Mouse (Mus musculus) intestine, embryonic 14.5 days (tissue): Measurements from ENCODE around the gene Spout1. TPM values are rescaled to one million over a fixed set of nuclear protein-coding genes. Genes with fewer than 3 reads are reported as not detected.
"Not testable (repeated sequence)": the region's sequence is repeated elsewhere in the genome, so short reads cannot be mapped to it uniquely, and the experiment has no call there.

Experiments
- ATAC-seq: fragments of 200-750 bp; cut with Nextera tagmentation; replicated peaks from 2 replicates; pipeline ENCODE4 v1.8.0; 2017; ENCODE audit warnings: low read depth, moderate number of reproducible peaks, moderate TSS enrichment, moderate library complexity; ENCODE audit not compliant: low FRiP score, low TSS enrichment
- DNase-seq: peaks from one replicate; pipeline ENCODE4 v3.0.0-alpha.2; 2018; ENCODE audit warnings: low spot score
- H3K27ac ChIP-seq: fragments of 300-500 bp; sonication (generic); 2 replicates; pipeline ENCODE4 v1.5.1; 2014; ENCODE audit warnings: low read depth, mild to moderate bottlenecking, control low read depth
- H3K27me3 ChIP-seq: fragments of 300-500 bp; sonication (generic); replicated peaks from 2 replicates; pipeline ENCODE4 v1.6.1; 2014; ENCODE audit warnings: low read length, control low read depth; ENCODE audit not compliant: control insufficient read depth, insufficient read depth
- H3K36me3 ChIP-seq: fragments of 300-500 bp; sonication (generic); 2 replicates; pipeline ENCODE4 v1.6.1; 2014; ENCODE audit warnings: low read length, control low read depth; ENCODE audit not compliant: control insufficient read depth, insufficient read depth
- H3K4me1 ChIP-seq: fragments of 300-500 bp; sonication (generic); replicated peaks from 2 replicates; pipeline ENCODE4 v1.6.1; 2014; ENCODE audit warnings: low read length, control low read depth, mixed read lengths; ENCODE audit not compliant: control insufficient read depth, insufficient read depth
- H3K4me2 ChIP-seq: fragments of 300-500 bp; sonication (generic); 2 replicates; pipeline ENCODE4 v1.6.1; 2014; ENCODE audit warnings: low read length
- H3K4me3 ChIP-seq: fragments of 300-500 bp; sonication (generic); 2 replicates; pipeline ENCODE4 v1.5.1; 2014; ENCODE audit warnings: low read depth, low read length, control low read depth, mixed read lengths
- H3K9ac ChIP-seq: fragments of 300-500 bp; sonication (generic); 2 replicates; pipeline ENCODE4 v1.6.1; 2014; ENCODE audit warnings: mild to moderate bottlenecking, low read length
- H3K9me3 ChIP-seq: fragments of 300-500 bp; sonication (generic); 2 replicates; pipeline ENCODE4 v1.6.1; 2016; ENCODE audit warnings: low read length, control low read depth; ENCODE audit not compliant: control insufficient read depth
- WGBS: fragments of 180-500 bp; shearing (Covaris S2); extraction: QIAGEN DNeasy Blood & Tissue Kit; methylation state at CpG from one replicate; pipeline ENCODE4 v1.1.7; 2014; 5-methylcytosine and 5-hydroxymethylcytosine counted together
- polyA plus RNA-seq: library from polyadenylated mRNA; unstranded; fragments of >200 nt; fragmentation: Nextera tagmentation; extraction: Ambion mirVana; gene quantifications from 2 replicates; pipeline ENCODE4 v1.2.1, GENCODE M21; 2014

Spout1 gene
- polyA plus RNA-seq, 1 experiment from 2014 or later = 71.1 TPM

DNA sequence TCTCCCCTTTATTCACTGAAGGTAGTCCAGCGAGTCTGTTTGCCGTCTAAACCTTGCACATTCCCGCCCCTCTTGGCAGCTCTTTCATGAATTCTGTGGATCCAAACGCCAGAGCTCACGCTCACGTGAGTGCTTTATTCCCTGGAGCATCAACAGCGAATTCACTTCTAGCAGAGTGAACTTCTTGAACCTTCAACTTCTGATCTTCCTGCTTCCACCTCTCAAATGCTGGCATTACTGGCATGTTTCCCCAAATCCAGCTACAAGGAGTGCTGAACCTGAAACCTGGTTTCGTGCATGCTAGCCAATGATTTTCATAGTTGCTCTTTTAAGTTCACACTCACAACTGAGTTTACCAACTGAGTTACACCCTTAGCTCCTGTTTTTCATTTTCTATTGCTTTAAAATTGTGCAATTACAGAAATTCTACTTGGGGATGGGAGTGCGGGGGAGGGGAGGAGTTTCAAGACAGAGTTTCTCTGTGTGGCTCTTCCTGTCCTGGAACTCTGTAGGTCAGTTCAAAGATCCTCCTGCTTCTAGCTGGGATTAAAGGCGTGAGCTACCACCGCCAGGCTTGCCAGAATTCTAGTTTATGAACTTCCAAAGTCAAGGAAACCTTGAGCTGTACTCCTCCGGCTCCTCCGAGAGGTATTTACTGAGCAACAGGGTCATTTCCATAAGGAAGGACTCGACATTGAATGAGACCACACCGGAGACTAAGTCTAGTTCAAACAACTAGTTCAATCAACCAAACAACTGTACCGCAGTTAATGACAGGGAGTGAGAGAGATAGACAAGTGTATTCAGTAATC, 45.3 kb downstream of the Spout1 start:
- ATAC-seq = peak; percentile 12; the same call in 1 of the 2 replicates
- peak overlapping the region; percentile 74 for H3K9ac ChIP-seq
- peaks cover 20% of the 10 kb centered on the region for H3K36me3 ChIP-seq
- peak overlapping the region; percentile 92 for H3K4me3 ChIP-seq
- no peaks in the 10 kb centered on the region for H3K9me3 ChIP-seq
- peak overlapping the region; percentile 81 for H3K27ac ChIP-seq
- peak overlapping the region; percentile 95 for H3K4me2 ChIP-seq
- no peaks in the 10 kb centered on the region for H3K27me3 ChIP-seq
- peak; percentile 56 for DNase-seq
- peaks cover 17% of the 10 kb centered on the region for H3K4me1 ChIP-seq
- 16% methylated on average over 16 of the region's 16 CpGs for WGBS

GRCm38 (mm10) chr2:30131240-30131639, 47.0 kb downstream of the Spout1 start:
- peaks cover 17% of the 10 kb centered on the region for H3K4me1 ChIP-seq
- not testable (repeated sequence) for H3K27me3 ChIP-seq, H3K27ac ChIP-seq, H3K4me3 ChIP-seq, H3K9ac ChIP-seq, H3K4me2 ChIP-seq, DNase-seq, H3K9me3 ChIP-seq, H3K36me3 ChIP-seq, ATAC-seq
- 70% methylated on average over 5 of the region's 5 CpGs for WGBS

DNA sequence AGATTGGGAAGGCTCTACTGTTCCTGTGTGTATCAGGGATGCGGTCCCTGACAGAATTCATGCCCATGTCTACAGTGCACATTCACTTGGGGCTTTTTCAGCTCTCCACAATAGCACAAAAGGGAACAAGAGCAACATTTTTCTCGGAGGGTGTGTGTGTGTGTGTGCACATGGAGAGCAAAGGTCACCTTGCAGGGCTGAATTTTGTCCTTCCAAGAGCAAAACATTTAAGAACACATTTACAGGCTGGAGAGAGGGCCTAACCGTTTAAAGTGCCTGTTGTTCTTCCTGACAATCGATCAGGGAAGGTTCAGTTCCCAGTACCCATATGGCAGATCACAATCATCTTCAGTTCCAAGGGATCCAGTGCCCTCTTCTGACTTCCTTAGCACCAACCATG, 48.1 kb downstream of the Spout1 start:
- Histone ChIP-seq H3K9ac (no peak overlapping the region), H3K27ac (no peak overlapping the region), H3K9me3 (no peaks in the 10 kb centered on the region), H3K4me2 (no peak overlapping the region), H3K27me3 (no peaks in the 10 kb centered on the region), H3K4me1 (peaks cover 15% of the 10 kb centered on the region), H3K4me3 (no peak overlapping the region), H3K36me3 (no peaks in the 10 kb centered on the region)
- ATAC-seq = no peak
- WGBS = 78% methylated on average over 4 of the region's 4 CpGs
- DNase-seq = no peak

DNA sequence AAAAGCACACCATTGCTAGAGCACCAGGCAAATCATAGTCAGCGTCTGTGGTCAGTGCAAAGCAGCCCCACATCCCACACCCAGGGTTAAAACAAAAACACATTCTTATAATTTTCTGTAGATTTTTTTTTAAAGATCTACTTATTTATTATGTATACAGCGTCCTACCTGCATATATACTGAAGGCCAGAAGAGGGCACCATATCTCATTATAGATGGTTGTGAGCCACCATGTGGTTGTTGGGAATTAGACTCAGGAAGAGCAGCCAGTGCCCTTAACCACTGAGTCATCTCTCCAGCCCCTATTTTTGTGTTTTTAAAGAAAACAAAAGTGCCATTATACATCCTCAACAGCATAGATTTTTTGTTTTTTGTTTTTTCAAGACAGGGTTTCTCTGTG, 49.5 kb downstream of the Spout1 start:
- peaks cover 9% of the 10 kb centered on the region for H3K4me1 ChIP-seq
- 33% methylated on average over 2 of the region's 2 CpGs for WGBS
- ATAC-seq (no peak), DNase-seq (no peak)
- no peak overlapping the region for H3K9ac ChIP-seq
- H3K9me3 ChIP-seq = no peaks in the 10 kb centered on the region
- no peak overlapping the region for H3K4me3 ChIP-seq
- H3K36me3 ChIP-seq = no peaks in the 10 kb centered on the region
- no peak overlapping the region for H3K27ac ChIP-seq
- no peaks in the 10 kb centered on the region for H3K27me3 ChIP-seq
- H3K4me2 ChIP-seq = no peak overlapping the region

DNA sequence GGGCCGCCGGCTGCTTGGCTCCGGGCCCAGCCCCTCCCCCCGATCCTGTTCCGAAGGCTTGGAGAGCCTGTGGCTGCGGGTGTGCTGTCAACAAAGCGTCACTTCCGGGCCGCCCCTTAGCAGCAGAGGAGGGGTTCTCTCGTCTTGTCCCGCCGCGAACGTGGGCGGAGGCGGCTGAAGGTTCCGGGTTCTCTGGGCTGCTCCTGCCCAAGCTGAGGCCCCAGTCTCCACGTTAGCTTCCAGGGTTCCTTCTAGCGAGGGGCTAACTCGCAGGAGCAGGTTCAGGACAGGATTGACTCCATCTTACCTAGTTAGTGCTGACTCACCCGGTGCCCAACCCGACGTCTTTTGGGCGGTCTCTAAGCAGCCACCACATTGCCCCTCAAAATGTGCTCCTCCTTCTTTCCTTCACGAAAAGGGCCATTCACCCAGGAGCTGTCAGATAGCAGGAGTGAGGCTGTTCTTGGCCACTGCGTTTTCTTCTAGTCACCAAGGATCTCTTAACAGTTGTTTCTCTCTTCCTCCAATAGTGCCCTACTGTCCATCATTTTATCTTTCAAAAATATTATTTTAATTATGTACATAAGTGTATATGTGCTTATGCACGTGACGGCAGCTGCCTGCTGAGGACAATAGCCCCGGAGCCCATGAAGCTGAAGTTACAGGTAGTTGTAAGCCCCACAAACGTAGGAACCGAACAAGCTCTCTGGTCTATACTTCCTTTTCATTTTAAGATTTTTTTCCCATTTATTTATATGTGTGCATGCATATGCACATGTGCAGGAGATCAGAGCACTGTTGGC, 53.6 kb downstream of the Spout1 start, which contains the start of gene Zer1:
Gene Zer1 (minus strand): TSS at position 114 of the 803 bp plus-strand sequence.
- 10% methylated on average over 31 of the region's 31 CpGs for WGBS
- peaks cover 16% of the 10 kb centered on the region for H3K4me1 ChIP-seq
- H3K4me2 ChIP-seq = peak within 1 kb of the TSS; percentile 79
- no peaks in the 10 kb centered on the region for H3K9me3 ChIP-seq
- H3K27me3 ChIP-seq = no peaks in the 10 kb centered on the region
- H3K4me3 ChIP-seq = peak within 1 kb of the TSS; percentile 96
- ATAC-seq = peak; percentile 97
- peak within 1 kb of the TSS; percentile 89 for H3K9ac ChIP-seq
- H3K36me3 ChIP-seq = peaks cover 3% of the 10 kb centered on the region; the same call in 1 of the 2 replicates
- peak; percentile 95 for DNase-seq
- H3K27ac ChIP-seq = peak within 1 kb of the TSS; percentile 81

DNA sequence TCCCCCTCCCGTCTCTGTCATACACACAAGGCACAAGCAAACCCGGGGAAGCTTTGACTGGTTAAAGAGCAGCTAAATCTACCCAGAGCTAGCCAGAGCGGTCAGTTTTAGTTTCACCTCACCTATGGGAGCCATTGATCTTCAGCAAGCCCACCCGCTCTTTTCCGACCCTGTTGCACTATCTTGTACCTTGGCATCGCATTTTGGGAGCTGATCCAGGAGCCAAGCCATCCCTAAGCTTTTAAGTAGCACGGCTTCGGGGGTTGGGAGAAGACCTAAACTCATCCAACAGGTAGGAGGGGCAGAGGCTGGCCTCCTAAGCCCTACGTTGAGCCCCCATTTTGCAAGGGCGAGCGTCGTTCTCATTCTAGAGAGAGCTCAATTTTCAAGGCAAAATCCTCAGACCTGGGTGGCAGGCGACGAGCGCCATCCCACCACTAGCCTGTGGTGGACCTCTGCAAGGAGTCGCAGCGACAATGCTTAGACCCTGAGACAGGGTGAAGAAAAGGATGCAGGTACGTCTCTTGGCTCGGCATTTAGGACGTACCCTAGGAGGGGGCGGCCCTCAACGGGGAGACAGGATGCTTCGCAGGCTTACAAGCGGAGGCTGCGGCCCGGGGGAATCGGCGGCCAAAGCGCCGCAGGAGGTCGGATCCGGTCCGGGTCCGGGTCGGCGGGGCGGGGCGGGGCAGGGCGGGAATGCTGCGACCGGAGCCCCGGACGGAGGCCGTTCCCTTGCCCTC, 54.4 kb downstream of the Spout1 start:
- peaks cover 16% of the 10 kb centered on the region for H3K4me1 ChIP-seq
- H3K9me3 ChIP-seq = no peaks in the 10 kb centered on the region
- H3K4me3 ChIP-seq = peak overlapping the region; percentile 96
- H3K27me3 ChIP-seq = no peaks in the 10 kb centered on the region
- peaks cover 3% of the 10 kb centered on the region; the same call in 1 of the 2 replicates for H3K36me3 ChIP-seq
- H3K9ac ChIP-seq = peak overlapping the region; percentile 89
- ATAC-seq = peak; percentile 85
- peak overlapping the region; percentile 81 for H3K27ac ChIP-seq
- DNase-seq = no peak
- WGBS = 1% methylated on average over 39 of the region's 44 CpGs
- H3K4me2 ChIP-seq = peak overlapping the region; percentile 79

Other genes with a start within 250 kb of the Spout1 start
- 52.4 and 57.6 TPM in 2 replicates for gene Gle1, start 243.0 kb downstream of the Spout1 start, polyA plus RNA-seq
- 131 and 141 TPM in 2 replicates for gene Sptan1, start 212.9 kb downstream of the Spout1 start, polyA plus RNA-seq
- gene Wdr34, start 129.6 kb downstream of the Spout1 start, polyA plus RNA-seq = 28.7 and 30.3 TPM in 2 replicates
- gene Set, start 121.1 kb downstream of the Spout1 start, polyA plus RNA-seq = 557 and 562 TPM in 2 replicates
- 8.2 and 9.9 TPM in 2 replicates for gene Pkn3, start 100.8 kb downstream of the Spout1 start, polyA plus RNA-seq
- 60.2 and 60.3 TPM in 2 replicates for gene Zdhhc12, start 84.8 kb downstream of the Spout1 start, polyA plus RNA-seq
- 9.1 and 9.5 TPM in 2 replicates for gene Zer1, start 53.9 kb downstream of the Spout1 start, polyA plus RNA-seq
- 8.9 and 10.5 TPM in 2 replicates for gene Tbc1d13, start 44.7 kb downstream of the Spout1 start, polyA plus RNA-seq
- 30.7 and 38.7 TPM in 2 replicates for gene Endog, start 7.0 kb downstream of the Spout1 start, polyA plus RNA-seq
- gene Kyat1, start 27.4 kb upstream of the Spout1 start, polyA plus RNA-seq = 13.0 and 15.6 TPM in 2 replicates
- gene Lrrc8a, start 59.3 kb upstream of the Spout1 start, polyA plus RNA-seq = 43.3 and 43.7 TPM in 2 replicates
- 0.05 and 0.28 TPM in 2 replicates for gene Gm28035, start 62.1 kb upstream of the Spout1 start, polyA plus RNA-seq
- 13.3 and 14.1 TPM in 2 replicates for gene Phyhd1, start 87.7 kb upstream of the Spout1 start, polyA plus RNA-seq
- gene Gm28038, start 102.6 kb upstream of the Spout1 start, polyA plus RNA-seq = not detected in 2 replicates
- gene Dolk, start 107.9 kb upstream of the Spout1 start, polyA plus RNA-seq = 31.9 and 34.1 TPM in 2 replicates
- 45.2 and 45.9 TPM in 2 replicates for gene Nup188, start 107.9 kb upstream of the Spout1 start, polyA plus RNA-seq
- 60.9 and 65.9 TPM in 2 replicates for gene Sh3glb2, start 180.9 kb upstream of the Spout1 start, polyA plus RNA-seq
- 22.0 and 24.2 TPM in 2 replicates for gene Miga2, start 185.8 kb upstream of the Spout1 start, polyA plus RNA-seq
- gene Dolpp1, start 213.8 kb upstream of the Spout1 start, polyA plus RNA-seq = 40.0 and 41.7 TPM in 2 replicates
- 22.6 and 25.3 TPM in 2 replicates for gene Crat, start 237.4 kb upstream of the Spout1 start, polyA plus RNA-seq
- gene Ptpa, start 237.6 kb upstream of the Spout1 start, polyA plus RNA-seq = 76.6 and 78.2 TPM in 2 replicates